Mouse (Mus musculus) megakaryocyte, embryonic 14.5 days (primary cell): ENCODE data around the gene H2-M5.

Experiments used
- FLI1 ChIP-seq: IDR thresholded peaks from 2 replicates; pipeline ENCODE4 v1.6.1; 2012; ENCODE audit warnings: low read length, inconsistent platforms, mixed read lengths
- GATA1 ChIP-seq: IDR thresholded peaks from 3 replicates; pipeline ENCODE4 v1.6.1; 2012; ENCODE audit warnings: mixed read lengths, low read length, inconsistent platforms, borderline replicate concordance

GRCm38 (mm10) chr17:37000863-37001262 is 11.5 kb upstream of the H2-M5 start, which contains the start of gene Zfp57:
- no peak for TF ChIP-seq GATA1
- no peak for TF ChIP-seq FLI1
